Comparison of ENCODE assay signal across 17 mouse cellular contexts in genomic region chr17:10187431-10188020, GRCm38 (mm10).
A peak's percentile ranks its signal among the peaks of the same experiment; 100 is the strongest.
DNase-seq lines count a peak whose midpoint lies in the region; ATAC-seq and TF ChIP-seq lines count a peak whose summit lies in the region.
"Had no signal": no experiment of that assay in that cellular context is flagged by ENCODE, and none has a peak within 500 bp of the region (broad histone marks: within the 10 kb centered on the region; RNA-seq: fewer than 3 reads in every experiment).

No protein-coding gene starts in this region.

- H3K27me3 ChIP-seq in embryonic facial prominence, embryonic 14.5 days (replicated peaks; ENCODE audit: control insufficient read depth, insufficient read depth, low read length) = no peaks in the 10 kb centered on the region
- H3K27me3 ChIP-seq in embryonic facial prominence, embryonic 10.5 days (replicated peaks; ENCODE audit: low read depth, poor library complexity, severe bottlenecking) = no peaks in the 10 kb centered on the region
- H3K27me3 ChIP-seq in kidney, embryonic 15.5 days = no peaks in the 10 kb centered on the region
- H3K27me3 ChIP-seq in hindbrain, postnatal 0 days (ENCODE audit: insufficient read depth, low read length) = no peaks in the 10 kb centered on the region
- H3K27me3 ChIP-seq: embryonic facial prominence, embryonic 13.5 days; midbrain, embryonic 12.5 days; neural tube, embryonic 12.5 days had no signal

- peak; percentile 39 for DNase-seq in embryonic facial prominence, embryonic 14.5 days (ENCODE audit: low spot score)
- DNase-seq in embryonic facial prominence, embryonic 10.5 days (ENCODE audit: low spot score) = no peak
- no peak for DNase-seq in kidney, adult 18-20 months
- DNase-seq in Muller cell, postnatal 12 days (ENCODE audit: inconsistent ontology term) = peak; percentile 29
- DNase-seq in hindbrain, postnatal 0 days (ENCODE audit: low spot score) = no peak
- DNase-seq in T-cell, adult 2 months (ENCODE audit: low spot score) = no peak
- no peak for DNase-seq in kidney, postnatal 4 days
- DNase-seq: cerebellum, adult 11-12 months; cerebellum, postnatal 36 days; kidney, adult 8-10 months; lung, postnatal 36 days; thymus, postnatal 25 days had no signal

- H3K27ac ChIP-seq in embryonic facial prominence, embryonic 14.5 days (replicated peaks; ENCODE audit: low read depth, low read length) = no peak overlapping the region
- no peak overlapping the region for H3K27ac ChIP-seq in embryonic facial prominence, embryonic 10.5 days (replicated peaks)
- 0 out of 2 replicates have a peak overlapping the region, but pooled peaks have one; percentile 30 for H3K27ac ChIP-seq in kidney, embryonic 15.5 days
- peak overlapping the region; percentile 54; the same call in 1 of the 2 replicates for H3K27ac ChIP-seq in hindbrain, postnatal 0 days
- H3K27ac ChIP-seq: embryonic facial prominence, embryonic 13.5 days; midbrain, embryonic 12.5 days; neural tube, embryonic 12.5 days had no signal

- no peaks in the 10 kb centered on the region for H3K36me3 ChIP-seq in embryonic facial prominence, embryonic 14.5 days (ENCODE audit: control insufficient read depth, insufficient read depth, low read length)
- no peaks in the 10 kb centered on the region for H3K36me3 ChIP-seq in embryonic facial prominence, embryonic 10.5 days (replicated peaks)
- H3K36me3 ChIP-seq in kidney, embryonic 15.5 days = no peaks in the 10 kb centered on the region
- H3K36me3 ChIP-seq in hindbrain, postnatal 0 days (ENCODE audit: insufficient read depth, low read length) = no peaks in the 10 kb centered on the region
- H3K36me3 ChIP-seq: embryonic facial prominence, embryonic 13.5 days; midbrain, embryonic 12.5 days; neural tube, embryonic 12.5 days had no signal

- WGBS in embryonic facial prominence, embryonic 14.5 days = 74% methylated on average over 4 of the region's 4 CpGs
- WGBS in embryonic facial prominence, embryonic 10.5 days = 84% methylated on average over 4 of the region's 4 CpGs
- 64% methylated on average over 4 of the region's 4 CpGs for WGBS in kidney, embryonic 15.5 days
- 63% methylated on average over 4 of the region's 4 CpGs for WGBS in hindbrain, postnatal 0 days

- H3K9me3 ChIP-seq in embryonic facial prominence, embryonic 14.5 days (ENCODE audit: control insufficient read depth, low read length) = no peaks in the 10 kb centered on the region
- H3K9me3 ChIP-seq in embryonic facial prominence, embryonic 10.5 days = no peaks in the 10 kb centered on the region; the same call in 1 of the 2 replicates
- no peaks in the 10 kb centered on the region for H3K9me3 ChIP-seq in kidney, embryonic 15.5 days (replicated peaks)
- no peaks in the 10 kb centered on the region for H3K9me3 ChIP-seq in hindbrain, postnatal 0 days (ENCODE audit: low read length)
- H3K9me3 ChIP-seq: embryonic facial prominence, embryonic 13.5 days; midbrain, embryonic 12.5 days; neural tube, embryonic 12.5 days had no signal

- H3K4me3 ChIP-seq in embryonic facial prominence, embryonic 14.5 days (ENCODE audit: low read depth, low read length) = no peak overlapping the region
- no peak overlapping the region for H3K4me3 ChIP-seq in embryonic facial prominence, embryonic 10.5 days
- H3K4me3 ChIP-seq in kidney, embryonic 15.5 days (replicated peaks) = no peak overlapping the region
- H3K4me3 ChIP-seq in hindbrain, postnatal 0 days (ENCODE audit: low read length) = no peak overlapping the region
- H3K4me3 ChIP-seq: embryonic facial prominence, embryonic 13.5 days; midbrain, embryonic 12.5 days; neural tube, embryonic 12.5 days had no signal

- peaks cover 3% of the 10 kb centered on the region; the same call in 1 of the 2 replicates for H3K4me1 ChIP-seq in embryonic facial prominence, embryonic 14.5 days (ENCODE audit: control insufficient read depth, insufficient read depth, low read length)
- no peaks in the 10 kb centered on the region for H3K4me1 ChIP-seq in embryonic facial prominence, embryonic 10.5 days
- 0 out of 2 replicates have a peak, but pooled peaks cover 4% of the 10 kb centered on the region for H3K4me1 ChIP-seq in kidney, embryonic 15.5 days
- peaks cover 9% of the 10 kb centered on the region; the same call in 1 of the 2 replicates for H3K4me1 ChIP-seq in hindbrain, postnatal 0 days (ENCODE audit: insufficient read depth, low read length)
- H3K4me1 ChIP-seq: embryonic facial prominence, embryonic 13.5 days had no signal

- no peak overlapping the region for H3K9ac ChIP-seq in embryonic facial prominence, embryonic 14.5 days (ENCODE audit: low read depth, low read length)
- no peak overlapping the region for H3K9ac ChIP-seq in kidney, embryonic 15.5 days
- H3K9ac ChIP-seq in hindbrain, postnatal 0 days (replicated peaks; ENCODE audit: low read length) = no peak overlapping the region
- H3K9ac ChIP-seq: embryonic facial prominence, embryonic 13.5 days; midbrain, embryonic 12.5 days; neural tube, embryonic 12.5 days had no signal

- ATAC-seq in embryonic facial prominence, embryonic 14.5 days (ENCODE audit: low read depth) = 0 out of 2 replicates have a peak, but pooled peaks have one; percentile 37
- no peak for ATAC-seq in kidney, embryonic 15.5 days (replicated peaks; ENCODE audit: low FRiP score)
- no peak for ATAC-seq in hindbrain, postnatal 0 days
- ATAC-seq: activated CD4-positive, CD25-positive, alpha-beta regulatory T cell, adult 4 months had no signal

- H3K4me2 ChIP-seq in embryonic facial prominence, embryonic 14.5 days (ENCODE audit: low read depth, low read length) = no peak overlapping the region
- no peak overlapping the region for H3K4me2 ChIP-seq in kidney, embryonic 15.5 days
- no peak overlapping the region for H3K4me2 ChIP-seq in hindbrain, postnatal 0 days (ENCODE audit: low read depth, low read length)
- H3K4me2 ChIP-seq: embryonic facial prominence, embryonic 13.5 days; midbrain, embryonic 12.5 days; neural tube, embryonic 12.5 days had no signal

- TF ChIP-seq CTCF in hindbrain, postnatal 0 days (IDR thresholded peaks at IDR 0.05; ENCODE audit: low read depth) = no peak

Comparison
In these comparisons a context has a peak if more than half of its experiments do, and no peak if none do; other contexts are left out.
1. DNase-seq: peak in embryonic facial prominence, embryonic 14.5 days (single experiment) and Muller cell, postnatal 12 days (single experiment); none in embryonic facial prominence, embryonic 10.5 days (single experiment), kidney, adult 18-20 months (single experiment), hindbrain, postnatal 0 days (single experiment), T-cell, adult 2 months (single experiment) and kidney, postnatal 4 days (0 of 2).
2. H3K27ac ChIP-seq: peak in kidney, embryonic 15.5 days (single experiment) and hindbrain, postnatal 0 days (single experiment); none in embryonic facial prominence, embryonic 14.5 days (single experiment) and embryonic facial prominence, embryonic 10.5 days (single experiment).